ENCODE assay signal across 8 mouse cellular contexts in the genomic region with DNA sequence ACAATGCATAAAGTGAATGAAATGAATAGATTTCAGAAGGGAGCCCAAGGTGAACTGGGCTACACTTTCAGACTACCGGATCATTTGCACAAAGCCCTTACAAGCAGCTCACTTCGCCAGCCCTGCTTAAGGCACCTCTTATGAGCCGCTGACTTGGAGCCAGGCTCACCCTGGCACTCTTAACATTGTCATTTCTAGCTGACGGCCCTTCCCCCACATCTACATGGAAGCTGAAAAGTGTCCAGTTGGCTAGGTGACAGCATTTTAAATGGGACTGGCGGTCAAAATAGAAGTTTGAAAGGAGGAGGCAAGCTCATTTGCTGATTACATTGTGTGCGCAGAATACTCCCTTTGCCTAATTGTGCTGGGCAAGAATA.
A peak's percentile ranks its signal among the peaks of the same experiment; 100 is the strongest.
DNase-seq lines count a peak whose midpoint lies in the region; ATAC-seq and TF ChIP-seq lines count a peak whose summit lies in the region.

No protein-coding gene starts in this region.

- H3K27ac ChIP-seq in lung, embryonic 14.5 days (ENCODE audit: low read depth), result no peak overlapping the region

- DNase-seq in embryo, embryonic 10 days (ENCODE audit: low spot score), result peak; percentile 33
- DNase-seq in embryo, embryonic 9.5 days (ENCODE audit: extremely low spot score), result no peak
- peak; percentile 56 for DNase-seq in cerebellum, adult 9-10 months
- DNase-seq in heart, adult 8-10 months (ENCODE audit: low spot score), result peak; percentile 73
- DNase-seq in kidney, adult 8-10 months, result peak; percentile 74 to 84
- peak; percentile 70 for DNase-seq in lung, embryonic 14.5 days
- peak; percentile 25 for DNase-seq in skeletal muscle tissue, adult 2 months (ENCODE audit: low read depth, low spot score)
- DNase-seq in thymus, postnatal 14 days, result no peak

- peak; percentile 67 for ATAC-seq in lung, embryonic 14.5 days (ENCODE audit: insufficient read depth)

- H3K4me3 ChIP-seq in lung, embryonic 14.5 days (ENCODE audit: low read depth, low read length), result peak overlapping the region; percentile 37

- no peaks in the 10 kb centered on the region for H3K27me3 ChIP-seq in lung, embryonic 14.5 days (ENCODE audit: insufficient read depth, low read length)

- no peak for TF ChIP-seq CTCF in lung, embryonic 14.5 days (IDR thresholded peaks at IDR 0.05; ENCODE audit: low read depth)

- no peak overlapping the region for H3K9ac ChIP-seq in lung, embryonic 14.5 days

- H3K36me3 ChIP-seq in lung, embryonic 14.5 days (ENCODE audit: insufficient read depth), result no peaks in the 10 kb centered on the region

- 22% methylated on average over 6 of the region's 6 CpGs for whole genome bisulfite sequencing in lung, embryonic 14.5 days

- H3K9me3 ChIP-seq in lung, embryonic 14.5 days (ENCODE audit: low read depth, low read length), result no peaks in the 10 kb centered on the region

- peak overlapping the region; percentile 77 for H3K4me2 ChIP-seq in lung, embryonic 14.5 days

- peaks cover 9% of the 10 kb centered on the region; the same call in 1 of the 2 replicates for H3K4me1 ChIP-seq in lung, embryonic 14.5 days (ENCODE audit: insufficient read depth)

Comparison
In these comparisons a context has a peak if more than half of its experiments do, and no peak if none do; other contexts are left out.
1. DNase-seq: peak in embryo, embryonic 10 days (single experiment), cerebellum, adult 9-10 months (single experiment), heart, adult 8-10 months (single experiment), kidney, adult 8-10 months (2 of 2), lung, embryonic 14.5 days (single experiment) and skeletal muscle tissue, adult 2 months (single experiment); none in embryo, embryonic 9.5 days (single experiment) and thymus, postnatal 14 days (single experiment).